Comparison of ENCODE assay signal across 26 mouse cellular contexts in genomic region chr15:61239414-61239813, GRCm38 (mm10).
A peak's percentile ranks its signal among the peaks of the same experiment; 100 is the strongest.
DNase-seq lines count a peak whose midpoint lies in the region; TF ChIP-seq lines count a peak whose summit lies in the region.
"Had no signal": no experiment of that assay in that cellular context is flagged by ENCODE, and none has a peak within 500 bp of the region (broad histone marks: within the 10 kb centered on the region; RNA-seq: fewer than 3 reads in every experiment).

No protein-coding gene starts in this region.

- no peak overlapping the region for H3K27ac ChIP-seq in kidney, adult 2 months (ENCODE audit: insufficient read depth, low read depth, low read length)
- H3K27ac ChIP-seq in embryonic facial prominence, embryonic 10.5 days (replicated peaks), result peak overlapping the region; percentile 77
- H3K27ac ChIP-seq: forebrain, embryonic 12.5 days; heart, embryonic 15.5 days; hindbrain, embryonic 14.5 days; liver, embryonic 12.5 days; stomach, postnatal 0 days had no signal

- H3K9me3 ChIP-seq in embryonic facial prominence, embryonic 10.5 days, result no peaks in the 10 kb centered on the region
- H3K9me3 ChIP-seq: forebrain, embryonic 12.5 days; G1E; heart, embryonic 15.5 days; limb, embryonic 12.5 days; liver, embryonic 12.5 days had no signal

- H3K4me3 ChIP-seq in kidney, adult 2 months (ENCODE audit: insufficient read depth, low read depth, low read length), result no peak overlapping the region
- H3K4me3 ChIP-seq in embryonic facial prominence, embryonic 10.5 days, result no peak overlapping the region
- H3K4me3 ChIP-seq: forebrain, embryonic 12.5 days; heart, embryonic 15.5 days; limb, embryonic 12.5 days; liver, embryonic 12.5 days had no signal

- TF ChIP-seq POLR2A in kidney, adult 2 months (IDR thresholded peaks at IDR 0.05; ENCODE audit: low read depth, low read length), result no peak

- no peaks in the 10 kb centered on the region for H3K4me1 ChIP-seq in kidney, adult 2 months (ENCODE audit: control insufficient read depth, insufficient read depth, low read length)
- H3K4me1 ChIP-seq in embryonic facial prominence, embryonic 10.5 days, result peaks cover 22% of the 10 kb centered on the region
- H3K4me1 ChIP-seq: heart, embryonic 15.5 days; liver, embryonic 12.5 days had no signal

- 33% methylated on average over 7 of the region's 7 CpGs for WGBS in kidney, adult 2 months
- WGBS in embryonic facial prominence, embryonic 10.5 days, result 60% methylated on average over 7 of the region's 7 CpGs

- peak; percentile 2 for DNase-seq in kidney, adult 2 months
- no peak for DNase-seq in kidney, postnatal 14 days
- peak; percentile 13 for DNase-seq in Muller cell, postnatal 12 days (ENCODE audit: inconsistent ontology term)
- peak; percentile 10 for DNase-seq in embryonic facial prominence, embryonic 10.5 days (ENCODE audit: low spot score)
- DNase-seq in fat pad, adult 2 months (ENCODE audit: extremely low read depth, low read depth, low spot score), result peak; percentile 10
- no peak for DNase-seq in urinary bladder, postnatal 4 days (ENCODE audit: low spot score in 2 of 2)
- no peak for DNase-seq in layer of hippocampus, adult 11-12 months (ENCODE audit: low spot score)
- DNase-seq: adrenal gland, adult 8-10 months; B cell, adult 2 months; cerebellum, adult 2 months; cerebellum, postnatal 25 days; gastrocnemius, postnatal 36 days; heart, postnatal 36 days; kidney, adult 8-10 months; layer of hippocampus, postnatal 36 days; lung, adult 18-20 months; lung, postnatal 10 days; right cerebral cortex, postnatal 14 days had no signal

- TF ChIP-seq CTCF in kidney, adult 2 months (conservative IDR thresholded peaks at IDR 0.05; ENCODE audit: insufficient read depth, insufficient read length, low read depth, low read length), result no peak

- H3K27me3 ChIP-seq in kidney, adult 2 months (replicated peaks; ENCODE audit: control insufficient read depth, insufficient read depth, low read length), result no peaks in the 10 kb centered on the region
- no peaks in the 10 kb centered on the region for H3K27me3 ChIP-seq in embryonic facial prominence, embryonic 10.5 days (replicated peaks; ENCODE audit: low read depth, poor library complexity, severe bottlenecking)
- H3K27me3 ChIP-seq: CH12.LX; forebrain, embryonic 12.5 days; heart, embryonic 15.5 days; limb, embryonic 12.5 days; liver, embryonic 12.5 days had no signal

- H3K36me3 ChIP-seq in kidney, adult 2 months (ENCODE audit: control insufficient read depth, insufficient read depth, low read length), result no peaks in the 10 kb centered on the region
- no peaks in the 10 kb centered on the region for H3K36me3 ChIP-seq in embryonic facial prominence, embryonic 10.5 days (replicated peaks)
- H3K36me3 ChIP-seq: forebrain, embryonic 12.5 days; G1E; heart, embryonic 15.5 days; limb, embryonic 12.5 days; liver, embryonic 12.5 days had no signal

Comparison
In these comparisons a context has a peak if more than half of its experiments do, and no peak if none do; other contexts are left out.
1. DNase-seq: peak in kidney, adult 2 months (single experiment), Muller cell, postnatal 12 days (single experiment), embryonic facial prominence, embryonic 10.5 days (single experiment) and fat pad, adult 2 months (single experiment); none in kidney, postnatal 14 days (single experiment), urinary bladder, postnatal 4 days (0 of 2) and layer of hippocampus, adult 11-12 months (single experiment).